Mouse (Mus musculus) limb, embryonic 14.5 days (tissue): ENCODE measurements at regions not wholly inside any gene's neighbourhood (a gene's known extent, or its start where the extent isn't known, plus 50 kb on each side); places are given as distances from the start of the nearest gene placed in this dataset.

ENCODE experiments used
- ATAC-seq: fragments of 200-750 bp; cut with Nextera tagmentation; 2 replicates; pipeline ENCODE4 v1.8.0; 2017; ENCODE audit warnings: low read depth, moderate number of reproducible peaks, moderate TSS enrichment; ENCODE audit not compliant: low FRiP score
- DNase-seq: peaks from one replicate; pipeline ENCODE4 v3.0.0-alpha.2; 2015; ENCODE audit warnings: low spot score
- H3K27ac ChIP-seq: fragments of 300-500 bp; sonication (generic); replicated peaks from 2 replicates; pipeline ENCODE4 v1.5.1; 2014; ENCODE audit warnings: low read depth, mild to moderate bottlenecking, low read length, moderate library complexity, mixed read lengths
- H3K27me3 ChIP-seq: fragments of 300-500 bp; sonication (generic); 2 replicates; pipeline ENCODE4 v1.6.1; 2014; ENCODE audit warnings: low read length, mixed read lengths; ENCODE audit not compliant: control insufficient read depth, insufficient read depth
- H3K36me3 ChIP-seq: fragments of 300-500 bp; sonication (generic); 2 replicates; pipeline ENCODE4 v1.6.1; 2014; ENCODE audit warnings: mild to moderate bottlenecking, low read length, moderate library complexity, mixed read lengths; ENCODE audit not compliant: control insufficient read depth, insufficient read depth
- H3K4me1 ChIP-seq: fragments of 300-500 bp; sonication (generic); 2 replicates; pipeline ENCODE4 v1.6.1; 2014; ENCODE audit warnings: antibody characterized with exemption, low read length, mixed read lengths; ENCODE audit not compliant: control insufficient read depth, insufficient read depth
- H3K4me2 ChIP-seq: fragments of 300-500 bp; sonication (generic); replicated peaks from 2 replicates; pipeline ENCODE4 v1.6.1; 2014; ENCODE audit warnings: low read depth, mild to moderate bottlenecking, low read length, moderate library complexity; ENCODE audit not compliant: severe bottlenecking
- H3K4me3 ChIP-seq: fragments of 300-500 bp; sonication (generic); replicated peaks from 2 replicates; pipeline ENCODE4 v1.5.1; 2014; ENCODE audit warnings: low read length
- H3K9ac ChIP-seq: fragments of 300-500 bp; sonication (generic); 2 replicates; pipeline ENCODE4 v1.6.1; 2014; ENCODE audit warnings: mild to moderate bottlenecking, low read depth, low read length, moderate library complexity; ENCODE audit not compliant: severe bottlenecking
- H3K9me3 ChIP-seq: fragments of 300-500 bp; sonication (generic); 2 replicates; pipeline ENCODE4 v1.6.1; 2016; ENCODE audit warnings: low read length; ENCODE audit not compliant: control insufficient read depth
- POLR2A ChIP-seq: fragments of 200-500 bp; IDR thresholded peaks from 2 replicates; pipeline ENCODE4 v1.8.0; 2012; ENCODE audit warnings: inconsistent platforms, mild to moderate bottlenecking, moderate library complexity, borderline replicate concordance; ENCODE audit not compliant: insufficient read depth, insufficient read length; ENCODE audit errors: extremely low read depth
- WGBS: fragments of 180-500 bp; shearing (Covaris S2); extraction: QIAGEN DNeasy Blood & Tissue Kit; methylation state at CpG from one replicate; pipeline ENCODE4 v1.1.7; 2014; 5-methylcytosine and 5-hydroxymethylcytosine counted together

DNA sequence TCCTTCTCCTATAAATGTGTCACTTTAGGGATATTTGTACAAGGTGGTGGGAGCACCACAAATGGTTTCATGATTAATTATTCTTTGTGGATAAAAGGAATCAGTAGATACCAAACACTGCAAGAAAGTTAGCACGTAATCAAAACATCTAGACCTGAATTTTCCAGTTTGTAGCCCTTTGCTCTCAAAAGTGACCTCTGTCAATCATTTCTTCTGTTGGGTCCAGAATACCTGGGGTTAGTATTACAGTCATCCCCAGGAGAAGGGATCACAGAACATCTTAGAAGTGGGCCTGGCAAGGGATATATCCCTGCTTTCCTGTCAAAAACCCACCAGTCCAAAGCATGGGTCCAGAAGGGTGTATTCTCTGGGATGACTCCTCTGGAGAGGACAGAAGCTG lies 122.1 kb upstream of the Zmiz1 start:
- H3K36me3 ChIP-seq = no peaks in the 10 kb centered on the region
- no peak overlapping the region for H3K4me3 ChIP-seq
- no peak for DNase-seq
- 100% methylated on average over 1 of the region's 1 CpGs for WGBS
- H3K27ac ChIP-seq = no peak overlapping the region
- no peak overlapping the region for H3K4me2 ChIP-seq
- ATAC-seq = no peak
- no peaks in the 10 kb centered on the region for H3K27me3 ChIP-seq
- H3K9me3 ChIP-seq = no peaks in the 10 kb centered on the region
- H3K4me1 ChIP-seq = peaks cover 36% of the 10 kb centered on the region
- no peak for TF ChIP-seq POLR2A
- H3K9ac ChIP-seq = no peak overlapping the region

DNA sequence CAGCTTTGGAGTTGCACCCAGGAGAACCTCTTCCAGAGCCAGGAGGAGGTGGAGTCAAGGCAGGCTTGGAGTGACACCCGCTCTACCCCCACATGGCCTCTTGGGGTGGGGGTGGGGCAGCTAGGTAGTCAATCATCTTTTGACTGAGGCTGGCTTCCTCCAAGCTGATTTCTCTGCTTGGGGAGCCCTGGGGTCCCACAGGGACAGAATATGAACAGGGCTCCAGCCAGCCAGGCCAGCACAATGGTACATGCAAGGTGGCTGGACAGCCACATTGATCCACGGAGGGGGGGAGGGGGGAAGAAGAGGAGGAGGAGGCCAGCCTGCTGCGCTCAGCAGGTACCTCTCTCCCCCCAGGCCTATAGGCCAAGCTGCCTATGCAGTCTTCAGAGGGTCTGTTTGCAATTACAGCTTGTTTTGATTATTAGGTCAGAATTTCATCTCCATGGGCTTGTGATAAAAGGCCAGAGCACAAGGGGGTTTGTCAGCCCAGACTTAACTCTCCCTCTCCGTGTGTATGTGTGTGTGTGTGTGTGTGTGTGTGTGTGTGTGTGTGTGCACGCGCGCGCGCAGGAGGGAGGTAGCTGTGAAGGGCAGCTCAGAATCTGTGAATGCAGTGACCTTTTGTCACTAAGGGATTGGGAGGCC lies 120.5 kb upstream of the Zmiz1 start:
- Histone ChIP-seq H3K4me2 (no peak overlapping the region), H3K9me3 (no peaks in the 10 kb centered on the region), H3K9ac (no peak overlapping the region), H3K4me1 (peaks cover 52% of the 10 kb centered on the region), H3K4me3 (no peak overlapping the region), H3K36me3 (no peaks in the 10 kb centered on the region), H3K27me3 (no peaks in the 10 kb centered on the region), H3K27ac (peak overlapping the region; percentile 58)
- TF ChIP-seq POLR2A = no peak
- DNase-seq (peak; percentile 58), ATAC-seq (peak; percentile 60; the same call in 1 of the 2 replicates)
- WGBS = 45% methylated on average over 9 of the region's 9 CpGs

DNA sequence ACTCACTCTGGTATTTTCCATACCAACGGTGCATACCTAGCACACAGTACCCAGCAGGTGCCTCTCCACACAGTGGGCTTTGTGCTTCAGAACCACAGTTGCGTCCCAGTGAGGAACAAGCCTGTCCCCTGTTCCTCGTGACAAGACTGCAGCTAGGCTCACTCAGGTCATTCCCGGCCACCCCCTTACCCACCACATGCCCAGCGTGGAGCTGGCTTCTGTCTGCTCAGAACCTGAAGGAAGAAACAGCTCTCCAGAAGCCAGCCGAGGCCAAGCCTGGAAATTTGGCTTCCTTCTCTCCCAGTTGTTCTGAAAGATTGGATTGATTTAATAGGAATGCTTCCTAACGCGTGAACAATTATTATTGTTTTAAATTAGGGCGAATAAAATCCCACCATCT lies 118.1 kb upstream of the Zmiz1 start:
- Histone ChIP-seq H3K9me3 (no peaks in the 10 kb centered on the region), H3K9ac (no peak overlapping the region), H3K27me3 (no peaks in the 10 kb centered on the region), H3K36me3 (no peaks in the 10 kb centered on the region), H3K27ac (no peak overlapping the region), H3K4me3 (no peak overlapping the region), H3K4me1 (peaks cover 64% of the 10 kb centered on the region), H3K4me2 (no peak overlapping the region)
- WGBS = 60% methylated on average over 9 of the region's 9 CpGs
- DNase-seq (no peak), ATAC-seq (no peak)
- TF ChIP-seq POLR2A = no peak

DNA sequence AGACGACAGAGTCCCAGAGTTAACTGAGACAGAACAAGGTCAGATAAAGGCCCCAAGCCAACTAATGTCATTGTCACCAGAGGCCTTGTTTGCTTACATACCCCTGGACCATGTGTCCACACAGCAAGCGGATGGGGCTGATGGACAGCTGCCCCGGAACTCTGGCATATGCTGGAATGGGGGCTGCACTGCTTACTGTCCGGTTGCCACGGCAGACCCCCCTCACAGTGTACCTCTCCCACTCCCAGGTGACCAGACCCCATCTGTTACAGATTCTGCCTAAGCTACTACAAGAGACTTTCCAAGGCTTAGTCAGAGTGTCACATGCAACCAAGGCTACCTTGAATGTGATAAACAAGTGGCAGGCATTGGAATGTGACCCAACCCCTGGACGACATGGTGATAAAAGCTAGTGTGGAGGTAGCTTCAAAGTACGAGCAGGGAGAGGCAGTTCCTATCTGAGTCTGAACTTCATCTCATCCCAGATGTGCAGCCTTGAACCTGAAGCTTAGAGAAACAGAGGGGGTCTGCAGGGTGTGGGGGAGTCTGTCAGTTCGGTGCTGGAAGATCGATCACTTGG lies 117.0 kb upstream of the Zmiz1 start:
- TF ChIP-seq POLR2A = no peak

DNA sequence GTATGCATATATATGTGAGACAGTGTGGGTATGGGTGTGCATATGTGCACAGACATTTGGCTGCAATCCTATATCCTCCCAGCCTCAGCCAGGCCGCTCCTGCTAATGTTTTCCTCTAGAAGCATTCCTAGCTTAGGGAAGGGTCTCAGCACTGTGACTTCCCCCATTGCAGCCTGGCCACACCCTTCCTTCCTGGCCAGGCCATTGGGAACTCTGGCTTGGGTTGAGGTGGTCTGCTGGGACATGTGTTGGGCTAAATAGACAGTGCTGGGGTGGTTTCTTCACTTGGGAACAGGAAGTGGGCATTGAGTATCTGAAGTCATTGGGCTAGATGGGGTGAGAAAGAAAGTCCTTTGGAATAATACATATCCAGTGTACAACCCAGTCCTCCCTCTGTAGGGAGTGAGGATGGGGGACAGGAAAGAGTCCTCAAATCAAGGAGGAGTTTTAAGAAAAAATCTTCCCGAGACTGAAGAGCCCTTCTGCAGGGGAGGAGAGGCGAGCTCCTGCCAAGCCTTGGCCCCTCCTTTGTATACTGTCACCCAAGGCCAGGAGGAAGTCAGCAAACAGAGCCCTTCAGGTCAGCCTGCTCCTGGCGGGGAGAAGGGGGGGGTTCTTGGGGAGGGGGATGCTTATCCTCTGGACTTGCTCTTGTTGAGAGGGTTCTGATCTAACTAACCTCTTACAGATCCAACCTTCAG lies 116.0 kb upstream of the Zmiz1 start:
- WGBS = 34% methylated on average over 4 of the region's 4 CpGs
- Histone ChIP-seq H3K9me3 (no peaks in the 10 kb centered on the region), H3K4me1 (peaks cover 70% of the 10 kb centered on the region), H3K27me3 (no peaks in the 10 kb centered on the region), H3K27ac (peak overlapping the region; percentile 38; the same call in 1 of the 2 replicates), H3K4me2 (no peak overlapping the region), H3K36me3 (no peaks in the 10 kb centered on the region), H3K9ac (no peak overlapping the region), H3K4me3 (no peak overlapping the region)
- ATAC-seq (no peak), DNase-seq (no peak)
- TF ChIP-seq POLR2A = no peak

More for the DNA sequence above, 117.0 kb upstream of the Zmiz1 start:
- Histone ChIP-seq H3K27me3 (no peaks in the 10 kb centered on the region), H3K4me1 (peaks cover 72% of the 10 kb centered on the region), H3K4me3 (no peak overlapping the region), H3K4me2 (no peak overlapping the region), H3K9ac (no peak overlapping the region), H3K27ac (no peak overlapping the region), H3K36me3 (no peaks in the 10 kb centered on the region), H3K9me3 (no peaks in the 10 kb centered on the region)
- no peak for DNase-seq
- 66% methylated on average over 9 of the region's 9 CpGs for WGBS
- no peak for ATAC-seq
